Mouse (Mus musculus): ENCODE measurements around the gene Dcbld1. TPM values are rescaled to one million over a fixed set of nuclear protein-coding genes. Genes with fewer than 3 reads are reported as not detected.

The Dcbld1 gene
- 0.99 and 1.0 TPM in 2 replicates for polyA plus RNA-seq (2012; ENCODE audit: insufficient read depth, insufficient read length, missing spikeins)

DNA sequence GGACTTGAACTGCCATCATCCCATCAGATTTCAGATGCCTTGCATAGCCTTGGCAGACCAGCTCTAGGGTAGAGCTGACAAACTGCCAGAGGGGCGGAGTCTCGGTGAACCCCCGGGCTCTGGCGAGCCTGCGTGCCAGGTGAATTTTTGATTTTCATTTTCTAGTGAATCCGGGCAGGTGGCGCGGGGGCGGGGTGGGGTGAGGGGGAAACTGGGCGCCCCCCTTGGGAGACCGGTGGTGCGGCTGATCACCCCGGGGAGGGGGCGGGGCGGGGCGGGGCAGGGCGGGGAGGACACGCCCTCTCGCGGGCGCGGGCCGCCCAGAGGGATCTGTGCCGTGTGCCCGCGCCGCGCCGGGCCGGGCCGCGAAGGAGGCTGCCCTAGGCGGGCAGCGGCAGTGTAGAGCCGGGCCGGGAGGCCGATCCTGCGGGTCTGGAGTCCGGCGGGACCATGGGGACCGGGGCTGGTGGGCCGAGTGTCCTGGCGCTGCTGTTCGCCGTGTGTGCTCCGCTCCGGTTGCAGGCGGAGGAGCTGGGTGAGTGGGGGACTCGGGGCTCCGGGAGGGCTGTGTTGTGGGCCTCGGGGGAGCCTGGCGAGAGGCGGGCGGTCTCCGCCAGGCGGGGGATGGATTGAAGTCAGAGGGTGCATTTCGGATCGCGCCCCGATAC is at the start of gene Dcbld1:
TSS of gene Dcbld1 (plus strand) at position 319 of the 668 bp plus-strand sequence.
- peak within 1 kb of the TSS; percentile 83 for H3K4me3 ChIP-seq (ENCODE audit: insufficient read depth, low read depth, low read length)
- no peaks in the 10 kb centered on the region for H3K4me1 ChIP-seq (ENCODE audit: control insufficient read depth, insufficient read depth, insufficient read length, low read length)
- peak within 1 kb of the TSS; percentile 28 for H3K27ac ChIP-seq (replicated peaks; ENCODE audit: low read depth, low read length)

DNA sequence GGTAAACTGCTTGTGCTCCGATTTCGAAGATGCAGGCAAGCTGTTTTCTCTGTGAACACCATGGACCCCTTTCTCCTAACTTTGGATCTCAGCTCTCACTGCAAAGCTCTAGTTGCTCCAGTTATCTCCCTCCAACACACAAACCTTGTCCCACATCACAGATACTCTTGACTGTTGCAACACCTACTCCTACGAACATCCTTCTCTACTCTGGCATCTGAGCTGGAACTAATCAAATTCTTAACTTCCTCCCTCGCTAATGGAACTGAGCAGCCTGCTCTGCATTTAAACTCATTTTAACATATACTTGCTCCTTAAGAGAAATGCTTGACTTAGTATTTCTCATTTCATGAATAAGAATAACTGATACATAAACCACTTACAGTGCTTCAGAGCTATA is 47.5 kb upstream of the Dcbld1 start:
- Histone ChIP-seq H3K4me3 (ENCODE audit: insufficient read depth, low read depth, low read length) (no peak overlapping the region), H3K4me1 (ENCODE audit: control insufficient read depth, insufficient read depth, insufficient read length, low read length) (no peaks in the 10 kb centered on the region), H3K27ac (replicated peaks; ENCODE audit: low read depth, low read length) (no peak overlapping the region)

DNA sequence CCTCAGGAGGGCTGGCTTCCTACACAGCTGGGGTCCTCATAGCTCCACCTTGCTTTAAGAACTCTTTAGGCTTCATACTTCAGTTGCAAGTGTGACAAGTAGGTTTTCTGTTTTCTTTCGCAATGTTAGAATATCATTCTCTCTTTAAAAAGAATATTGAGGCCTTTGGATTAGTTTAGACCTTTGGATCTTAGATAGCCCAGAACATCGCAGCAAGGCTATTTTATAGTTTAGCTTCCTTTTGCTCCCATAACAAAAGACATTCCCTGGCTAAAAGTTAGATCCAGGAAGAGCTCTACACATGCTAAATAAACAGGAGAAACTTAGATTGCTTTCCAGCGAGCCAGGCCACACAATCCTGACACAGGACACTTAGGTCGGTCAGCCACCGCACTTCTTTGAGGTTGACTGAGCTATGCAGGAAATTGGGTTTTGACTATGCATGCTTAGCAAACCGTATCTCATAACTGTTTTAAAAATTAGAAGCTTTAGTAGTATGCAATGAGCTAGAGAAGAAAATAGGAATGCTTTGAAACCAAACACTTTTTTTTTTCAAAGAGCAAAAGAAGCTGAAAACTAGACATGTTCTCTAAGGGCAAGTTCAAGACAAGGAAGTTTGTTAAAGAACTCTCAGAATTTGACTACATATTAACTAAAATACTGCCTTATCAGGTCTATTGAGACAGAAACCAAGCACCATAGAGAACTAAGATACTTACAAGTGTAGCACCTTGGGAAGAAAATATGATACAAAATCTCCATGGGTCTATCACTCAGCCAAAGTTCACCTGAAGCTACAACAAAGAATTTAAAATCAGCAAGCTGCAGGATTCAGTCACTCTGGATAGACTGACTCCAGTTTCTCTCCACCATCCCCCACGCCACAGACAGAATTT is 38.2 kb upstream of the Dcbld1 start, which contains the start of gene Ros1:
TSS of gene Ros1 (minus strand) at position 288 of the 896 bp plus-strand sequence.
- no peak within 1 kb of the TSS for H3K4me3 ChIP-seq (ENCODE audit: insufficient read depth, low read depth, low read length)
- H3K4me1 ChIP-seq (ENCODE audit: control insufficient read depth, insufficient read depth, insufficient read length, low read length) = no peaks in the 10 kb centered on the region
- H3K27ac ChIP-seq (replicated peaks; ENCODE audit: low read depth, low read length) = no peak within 1 kb of the TSS

DNA sequence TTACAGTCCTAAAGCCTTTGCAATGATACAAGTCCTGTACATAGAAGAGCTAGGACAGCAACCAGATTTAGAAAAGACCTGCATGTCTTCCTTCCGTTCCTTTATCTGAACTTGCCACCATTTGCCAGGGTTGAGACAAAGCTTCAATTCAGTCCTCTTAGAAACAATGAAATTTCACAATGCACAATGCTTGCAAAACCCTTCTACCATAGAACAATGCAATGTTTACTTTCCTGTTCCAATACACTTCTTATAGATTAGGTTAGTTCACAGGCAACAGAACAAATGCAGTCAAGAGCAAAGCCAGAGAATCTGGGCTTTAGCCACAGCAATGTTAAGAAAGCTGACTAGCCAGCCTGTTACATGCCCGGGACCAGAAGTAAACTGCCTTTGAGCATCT is 29.4 kb upstream of the Dcbld1 start:
- no peak overlapping the region for H3K27ac ChIP-seq (replicated peaks; ENCODE audit: low read depth, low read length)
- no peaks in the 10 kb centered on the region for H3K4me1 ChIP-seq (ENCODE audit: control insufficient read depth, insufficient read depth, insufficient read length, low read length)
- no peak overlapping the region for H3K4me3 ChIP-seq (ENCODE audit: insufficient read depth, low read depth, low read length)

DNA sequence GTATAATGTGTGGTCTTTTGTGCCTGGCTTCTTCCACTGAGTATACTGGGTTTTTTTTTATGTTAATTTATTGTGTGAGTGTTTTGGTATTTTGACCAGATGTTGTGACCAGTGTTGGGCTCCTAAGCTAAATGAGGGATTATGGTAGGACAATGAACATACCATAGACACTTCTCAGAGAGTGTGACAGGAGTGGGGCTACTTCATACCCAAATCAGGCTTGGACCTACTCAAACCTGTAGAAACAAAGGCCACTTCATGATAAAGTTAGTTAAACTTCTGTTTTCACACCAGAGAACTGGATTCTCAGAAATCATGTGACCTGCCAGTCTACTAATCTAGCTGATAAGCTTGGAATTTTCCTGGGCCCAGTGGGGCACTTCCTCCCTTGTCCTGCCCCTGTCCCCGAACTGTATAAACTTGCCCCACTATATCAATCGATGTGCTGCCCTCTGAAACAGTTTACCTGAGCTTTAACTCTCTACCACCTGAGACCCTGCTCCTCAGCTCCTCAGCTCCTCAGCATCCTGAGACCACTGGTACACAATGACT is 18.1 kb upstream of the Dcbld1 start:
- Histone ChIP-seq H3K27ac (replicated peaks; ENCODE audit: low read depth, low read length) (no peak overlapping the region), H3K4me3 (ENCODE audit: insufficient read depth, low read depth, low read length) (no peak overlapping the region), H3K4me1 (ENCODE audit: control insufficient read depth, insufficient read depth, insufficient read length, low read length) (no peaks in the 10 kb centered on the region)

DNA sequence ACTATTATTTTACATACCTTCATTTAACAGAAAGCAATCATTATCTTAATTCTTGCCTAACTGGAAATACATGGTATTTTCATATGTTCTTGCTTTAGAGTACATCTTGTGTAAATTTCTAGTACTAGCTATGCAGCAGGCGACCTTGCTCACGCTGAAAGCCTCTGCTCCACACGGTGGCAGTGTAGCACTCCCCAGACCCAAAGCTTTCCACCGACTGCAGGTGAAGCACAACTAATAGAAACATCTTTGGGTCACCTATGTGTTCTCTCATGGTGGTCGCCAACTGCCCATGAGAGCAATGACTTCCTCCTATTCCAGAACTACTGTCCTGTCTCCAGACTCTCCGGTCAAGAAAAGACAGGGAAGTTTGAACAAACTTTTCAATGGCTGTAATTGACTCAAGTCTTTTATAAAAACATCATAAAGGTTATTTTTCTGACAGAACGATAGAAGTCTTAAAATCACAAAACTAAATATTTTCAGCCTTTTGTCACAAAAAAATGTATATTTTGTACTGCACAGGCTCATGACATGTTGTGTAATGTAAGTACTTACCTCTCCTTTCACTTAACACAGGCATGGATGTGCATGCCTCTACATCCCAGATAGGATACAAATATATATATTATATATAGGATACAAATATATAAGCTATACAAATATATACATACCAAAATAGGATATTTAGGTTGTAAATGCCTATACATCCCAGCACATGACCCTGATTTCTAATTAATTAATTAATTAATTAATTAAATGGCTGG is 16.4 kb upstream of the Dcbld1 start:
- H3K4me1 ChIP-seq (ENCODE audit: control insufficient read depth, insufficient read depth, insufficient read length, low read length) = no peaks in the 10 kb centered on the region

DNA sequence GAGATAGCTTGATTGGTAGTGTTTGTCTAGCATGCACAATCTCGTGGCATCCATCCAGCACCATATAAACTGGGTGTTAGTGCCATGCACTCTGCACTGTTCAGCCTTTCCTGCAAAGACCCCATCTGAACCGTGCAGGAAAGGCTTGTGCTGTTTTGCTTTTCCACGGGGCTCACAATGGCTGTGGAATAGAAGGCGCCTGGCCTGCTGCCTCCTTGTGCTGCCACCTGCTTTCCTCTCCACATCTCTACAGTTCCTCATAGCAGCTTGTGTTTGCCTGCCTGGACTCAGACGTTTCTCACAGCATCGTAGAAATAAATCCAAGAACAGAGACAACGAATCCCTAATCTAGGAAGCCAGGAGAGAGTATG is 15.9 kb upstream of the Dcbld1 start:
- Histone ChIP-seq H3K4me3 (ENCODE audit: insufficient read depth, low read depth, low read length) (no peak overlapping the region), H3K27ac (replicated peaks; ENCODE audit: low read depth, low read length) (no peak overlapping the region), H3K4me1 (ENCODE audit: control insufficient read depth, insufficient read depth, insufficient read length, low read length) (no peaks in the 10 kb centered on the region)

More for the DNA sequence above, 16.4 kb upstream of the Dcbld1 start:
- no peak overlapping the region for H3K27ac ChIP-seq (replicated peaks; ENCODE audit: low read depth, low read length)
- H3K4me3 ChIP-seq (ENCODE audit: insufficient read depth, low read depth, low read length) = no peak overlapping the region

DNA sequence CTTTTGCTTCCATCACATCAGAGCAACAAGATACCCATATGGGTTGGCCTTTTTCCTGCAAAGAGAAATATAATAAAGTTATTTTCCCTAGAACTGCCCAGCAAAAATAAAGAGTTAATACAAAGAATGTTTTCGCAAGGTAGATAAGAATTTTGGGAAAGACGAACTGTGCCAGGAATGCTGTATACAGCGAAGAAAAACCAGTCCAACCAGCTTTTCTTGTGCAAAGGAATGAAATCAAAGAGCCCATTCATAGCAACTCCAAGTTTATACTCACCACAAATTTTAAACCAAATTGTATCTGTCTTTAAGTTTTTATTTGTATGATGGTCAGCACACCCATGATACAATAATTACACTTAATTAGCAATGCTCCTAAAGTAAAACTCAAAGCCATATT is 13.8 kb upstream of the Dcbld1 start:
- H3K27ac ChIP-seq (replicated peaks; ENCODE audit: low read depth, low read length) = no peak overlapping the region
- no peaks in the 10 kb centered on the region for H3K4me1 ChIP-seq (ENCODE audit: control insufficient read depth, insufficient read depth, insufficient read length, low read length)
- H3K4me3 ChIP-seq (ENCODE audit: insufficient read depth, low read depth, low read length) = no peak overlapping the region

DNA sequence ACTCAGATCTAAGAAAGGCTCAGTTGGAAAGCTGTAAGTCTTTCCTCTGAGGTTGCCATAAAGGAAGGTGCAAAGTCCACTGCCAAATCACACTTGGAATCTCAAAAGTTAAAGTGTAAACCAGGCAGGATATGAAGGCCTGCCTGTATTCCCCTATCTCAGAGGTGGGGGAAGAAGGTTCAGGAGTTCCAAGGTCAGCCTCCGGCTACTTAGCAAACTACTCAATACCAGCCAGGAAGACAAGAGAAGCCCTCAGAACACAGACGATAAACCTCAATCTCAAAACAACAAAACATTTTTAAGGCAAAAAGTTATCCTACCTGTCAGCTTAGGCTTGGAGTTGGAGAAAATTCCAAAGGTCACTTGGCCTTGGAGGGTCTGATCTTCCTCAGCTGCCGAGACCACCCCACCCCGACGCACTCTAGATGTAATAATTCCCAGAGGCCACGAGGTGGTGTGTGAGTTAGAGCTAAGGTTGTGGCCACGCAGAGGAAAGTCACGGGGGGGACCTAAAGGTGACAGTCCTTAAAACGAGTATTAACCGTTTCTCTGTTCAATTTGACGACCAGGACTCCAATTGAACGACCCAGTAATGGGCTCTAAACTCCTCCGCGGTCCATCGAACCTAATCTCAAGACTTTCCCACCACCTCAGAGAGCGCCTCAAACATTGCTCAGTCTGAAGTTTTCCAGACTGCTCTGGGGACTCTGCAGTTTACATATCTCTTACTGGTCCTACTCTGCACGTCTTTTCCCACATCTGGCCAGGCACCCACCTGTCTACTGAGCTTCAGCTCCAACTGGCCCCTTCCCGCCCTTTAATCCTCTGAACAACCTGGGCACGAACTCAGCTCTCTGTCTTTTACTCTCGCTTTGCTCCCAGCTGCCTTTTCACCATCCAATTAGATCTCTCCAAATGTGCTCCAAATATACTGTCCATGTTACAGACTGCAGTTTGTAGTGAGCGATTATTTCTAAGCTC is 933 bp upstream of the Dcbld1 start:
- no peak overlapping the region for H3K27ac ChIP-seq (replicated peaks; ENCODE audit: low read depth, low read length)
- H3K4me1 ChIP-seq (ENCODE audit: control insufficient read depth, insufficient read depth, insufficient read length, low read length) = no peaks in the 10 kb centered on the region

DNA sequence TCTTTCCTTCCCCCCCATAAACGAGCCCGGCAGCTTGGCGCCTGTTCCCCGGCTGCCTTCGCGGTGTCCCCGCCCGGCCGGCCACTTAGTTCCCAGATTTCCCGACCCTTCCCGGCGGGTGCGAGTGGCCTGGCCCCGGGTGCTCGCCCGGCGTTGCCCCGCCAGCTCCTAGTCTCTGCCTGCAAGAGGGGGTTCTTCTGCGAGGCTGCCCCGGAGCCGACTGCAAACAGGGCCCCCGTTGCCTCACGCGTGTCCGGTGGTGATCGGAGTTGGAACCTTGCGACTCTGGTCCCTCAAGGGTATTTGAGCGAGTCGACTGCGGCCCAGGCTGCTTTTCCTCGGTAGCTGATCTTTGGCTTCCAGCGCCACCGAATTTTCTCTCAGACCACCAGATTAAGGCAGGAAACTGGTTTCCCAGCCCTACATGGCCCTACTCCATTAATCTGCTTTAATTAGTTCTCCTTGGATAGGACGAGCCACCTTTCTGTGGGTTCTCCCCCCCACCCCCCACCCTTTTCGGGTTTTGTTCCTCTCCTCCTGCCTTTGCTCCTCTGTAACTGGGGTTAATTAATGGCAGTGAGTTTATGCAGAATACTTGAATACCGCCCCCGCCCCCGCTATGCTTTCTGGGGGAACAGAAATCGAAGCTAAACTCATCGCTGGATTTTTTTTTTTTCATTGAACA is 692 bp downstream of the Dcbld1 start:
- no peaks in the 10 kb centered on the region for H3K4me1 ChIP-seq (ENCODE audit: control insufficient read depth, insufficient read depth, insufficient read length, low read length)
- peak overlapping the region; percentile 28 for H3K27ac ChIP-seq (replicated peaks; ENCODE audit: low read depth, low read length)

More for the DNA sequence above, 933 bp upstream of the Dcbld1 start:
- peak overlapping the region; percentile 26 for H3K4me3 ChIP-seq (ENCODE audit: insufficient read depth, low read depth, low read length)

DNA sequence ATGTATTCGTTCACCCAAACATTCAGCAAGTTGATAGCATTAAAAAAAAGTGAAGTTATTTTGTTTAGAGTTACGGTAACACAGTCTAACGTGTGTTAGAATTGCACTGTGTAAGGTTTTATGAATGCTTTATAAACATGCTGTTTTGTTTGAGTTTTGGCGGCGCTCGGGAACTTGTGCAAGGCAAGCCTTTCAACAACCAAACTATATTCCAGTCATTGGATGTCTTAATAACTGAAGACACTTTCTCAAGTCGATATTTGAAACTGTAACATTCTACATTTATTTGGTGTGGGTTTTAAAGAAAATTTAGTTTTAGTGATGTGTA is 1.2 kb downstream of the Dcbld1 start:
- no peaks in the 10 kb centered on the region for H3K4me1 ChIP-seq (ENCODE audit: control insufficient read depth, insufficient read depth, insufficient read length, low read length)
- peak overlapping the region; percentile 83 for H3K4me3 ChIP-seq (ENCODE audit: insufficient read depth, low read depth, low read length)
- H3K27ac ChIP-seq (replicated peaks; ENCODE audit: low read depth, low read length) = no peak overlapping the region

More for the DNA sequence above, 692 bp downstream of the Dcbld1 start:
- peak overlapping the region; percentile 83 for H3K4me3 ChIP-seq (ENCODE audit: insufficient read depth, low read depth, low read length)

DNA sequence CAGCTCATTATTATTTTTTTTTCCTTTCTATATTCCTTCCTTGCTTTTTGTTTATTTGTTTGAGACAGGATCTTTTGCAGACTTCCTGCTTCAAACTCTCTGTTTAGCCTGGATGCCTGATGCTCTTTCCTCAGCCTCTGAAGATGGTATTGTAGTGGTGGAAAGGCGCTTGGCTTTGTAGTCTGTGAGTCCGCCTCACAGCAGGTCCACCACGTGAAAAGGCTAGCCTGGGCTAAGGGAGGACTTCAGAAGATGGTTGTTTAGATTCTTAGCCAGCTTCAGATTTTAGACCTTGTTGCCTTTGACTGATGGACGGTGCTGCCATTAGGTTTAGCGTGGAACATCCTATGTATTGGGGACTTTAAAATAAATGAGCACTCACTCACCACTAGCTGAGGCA is 2.0 kb downstream of the Dcbld1 start:
- Histone ChIP-seq H3K27ac (replicated peaks; ENCODE audit: low read depth, low read length) (no peak overlapping the region), H3K4me3 (ENCODE audit: insufficient read depth, low read depth, low read length) (peak overlapping the region; percentile 83), H3K4me1 (ENCODE audit: control insufficient read depth, insufficient read depth, insufficient read length, low read length) (no peaks in the 10 kb centered on the region)

DNA sequence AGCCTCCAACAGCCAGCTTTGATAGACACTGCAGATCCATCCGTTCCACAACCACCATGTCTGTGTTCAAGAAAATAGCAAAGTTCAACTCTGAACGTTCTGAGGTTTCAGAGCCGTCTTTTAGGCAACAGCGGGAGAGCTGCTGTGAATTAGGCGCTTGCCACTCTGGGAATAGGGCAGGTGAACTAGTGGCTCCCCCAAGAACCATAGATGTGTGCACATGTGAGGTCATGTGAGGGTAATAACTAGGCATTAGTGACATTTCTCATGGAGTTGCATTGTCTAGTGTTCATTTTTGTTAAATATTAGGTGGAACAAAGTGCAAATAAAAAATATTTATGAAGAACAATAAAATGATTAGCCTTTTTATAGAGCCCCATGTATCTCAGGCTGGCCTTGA is 8.6 kb downstream of the Dcbld1 start:
- Histone ChIP-seq H3K4me1 (ENCODE audit: control insufficient read depth, insufficient read depth, insufficient read length, low read length) (no peaks in the 10 kb centered on the region), H3K27ac (replicated peaks; ENCODE audit: low read depth, low read length) (no peak overlapping the region), H3K4me3 (ENCODE audit: insufficient read depth, low read depth, low read length) (no peak overlapping the region)
